8 mouse cellular contexts compared by ENCODE assay signal in the genomic region with DNA sequence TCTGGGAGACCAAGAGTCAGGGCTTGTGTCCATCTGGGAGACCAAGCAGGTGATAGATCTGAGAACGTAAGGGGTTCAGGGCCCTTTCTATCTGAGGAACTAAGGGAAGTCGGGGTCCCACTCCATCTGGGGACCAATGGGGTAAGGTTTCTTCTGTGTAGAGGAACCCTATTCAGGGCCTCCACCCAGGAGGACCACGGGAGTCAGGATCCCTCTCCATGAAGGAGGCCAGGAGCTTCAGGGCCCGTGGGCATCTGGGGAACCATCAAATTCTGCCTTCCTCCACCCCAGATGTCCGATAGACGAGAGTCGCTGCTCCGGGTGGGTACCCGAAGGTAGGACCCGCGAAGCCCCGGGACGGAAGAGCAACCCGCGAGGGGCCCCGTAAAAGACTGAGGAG. TPM values are rescaled to one million over a fixed set of nuclear protein-coding genes. Genes with fewer than 3 reads are reported as not detected.
A peak's percentile ranks its signal among the peaks of the same experiment; 100 is the strongest.
DNase-seq lines count a peak whose midpoint lies in the region; ATAC-seq lines count a peak whose summit lies in the region.

No protein-coding gene starts in this region.

- H3K27me3 ChIP-seq in neural tube, embryonic 11.5 days (ENCODE audit: control insufficient read depth, insufficient read depth, low read length) = no peaks in the 10 kb centered on the region
- H3K27me3 ChIP-seq in hindbrain, embryonic 13.5 days = peaks cover 20% of the 10 kb centered on the region

- DNase-seq in cerebellum, postnatal 4 days (ENCODE audit: low spot score in 2 of 2) = no peak
- DNase-seq in neural tube, embryonic 11.5 days (ENCODE audit: low spot score) = no peak
- no peak for DNase-seq in neural tube, embryonic 10.5 days (ENCODE audit: extremely low spot score, low spot score)
- DNase-seq in left cerebral cortex, adult 11 months (ENCODE audit: low spot score) = no peak
- DNase-seq in right cerebral cortex, postnatal 25 days = no peak

- H3K36me3 ChIP-seq in neural tube, embryonic 11.5 days (ENCODE audit: control insufficient read depth, insufficient read depth, low read length) = no peaks in the 10 kb centered on the region
- no peaks in the 10 kb centered on the region for H3K36me3 ChIP-seq in hindbrain, embryonic 13.5 days

- peak overlapping the region; percentile 75 for H3K27ac ChIP-seq in neural tube, embryonic 11.5 days (ENCODE audit: low read depth, low read length)
- peak overlapping the region; percentile 89 for H3K27ac ChIP-seq in hindbrain, embryonic 13.5 days

- peak overlapping the region; percentile 85 for H3K4me2 ChIP-seq in neural tube, embryonic 11.5 days (ENCODE audit: low read depth)
- peak overlapping the region; percentile 87 for H3K4me2 ChIP-seq in hindbrain, embryonic 13.5 days

- H3K9me3 ChIP-seq in neural tube, embryonic 11.5 days (ENCODE audit: control insufficient read depth, low read length) = no peaks in the 10 kb centered on the region
- no peaks in the 10 kb centered on the region for H3K9me3 ChIP-seq in hindbrain, embryonic 13.5 days

- H3K4me1 ChIP-seq in neural tube, embryonic 11.5 days (ENCODE audit: control insufficient read depth, insufficient read depth, low read length) = peaks cover 11% of the 10 kb centered on the region
- H3K4me1 ChIP-seq in hindbrain, embryonic 13.5 days (replicated peaks) = peaks cover 44% of the 10 kb centered on the region

- WGBS in neural tube, embryonic 11.5 days = 1% methylated on average over 16 of the region's 16 CpGs
- 2% methylated on average over 16 of the region's 16 CpGs for WGBS in hindbrain, embryonic 13.5 days

- peak overlapping the region; percentile 88 for H3K9ac ChIP-seq in neural tube, embryonic 11.5 days (ENCODE audit: low read length)
- peak overlapping the region; percentile 96 for H3K9ac ChIP-seq in hindbrain, embryonic 13.5 days

- peak overlapping the region; percentile 82 for H3K4me3 ChIP-seq in neural tube, embryonic 11.5 days (ENCODE audit: low read depth, low read length)
- H3K4me3 ChIP-seq in hindbrain, embryonic 13.5 days = peak overlapping the region; percentile 92

- ATAC-seq in cerebellum, adult (ENCODE audit: insufficient number of reproducible peaks, low FRiP score, low TSS enrichment) = peak; percentile 28; the same call in 1 of the 2 replicates
- ATAC-seq in neural tube, embryonic 11.5 days (ENCODE audit: insufficient read depth, low FRiP score, low TSS enrichment) = peak; percentile 60
- peak; percentile 71 for ATAC-seq in hindbrain, embryonic 13.5 days (ENCODE audit: low FRiP score)
- peak; percentile 16; the same call in 1 of the 2 replicates for ATAC-seq in megakaryocyte-erythroid progenitor cell, adult 5-6 weeks (replicated peaks; ENCODE audit: low FRiP score, low TSS enrichment, poor library complexity, severe bottlenecking)

RNA-seq across cellular contexts. Expression of a gene that starts 16.5 kb away (rescaled TPM):
- polyA plus RNA-seq in neural tube, embryonic 11.5 days (2014; fragmentation: Nextera tagmentation; extraction: Ambion mirVana) = 70.1 and 74.9 TPM in 2 replicates
- 70.1 and 72.9 TPM in 2 replicates for polyA plus RNA-seq in hindbrain, embryonic 13.5 days (2015; fragmentation: Nextera tagmentation; extraction: Ambion mirVana)
- total RNA-seq in megakaryocyte-erythroid progenitor cell, adult 5-6 weeks (2014; fragmentation: Nextera tagmentation) = 24.6 and 41.1 TPM in 2 replicates
- 25.2 and 27.0 TPM in 2 replicates for total RNA-seq in megakaryocyte-erythroid progenitor cell, adult 5-6 weeks (2017)

RNA-seq across cellular contexts. Expression of a gene that starts 47.7 kb away (rescaled TPM):
- 10.4 and 13.7 TPM in 2 replicates for polyA plus RNA-seq in neural tube, embryonic 11.5 days (2014; fragmentation: Nextera tagmentation; extraction: Ambion mirVana)
- polyA plus RNA-seq in hindbrain, embryonic 13.5 days (2015; fragmentation: Nextera tagmentation; extraction: Ambion mirVana) = 22.5 and 24.5 TPM in 2 replicates
- not detected in 2 replicates for total RNA-seq in megakaryocyte-erythroid progenitor cell, adult 5-6 weeks (2014; fragmentation: Nextera tagmentation)
- total RNA-seq in megakaryocyte-erythroid progenitor cell, adult 5-6 weeks (2017) = 0.05 TPM in 1 of 2 replicates, not detected in the other

Comparison
In these comparisons a context has a peak if more than half of its experiments do, and no peak if none do; other contexts are left out.
1. ATAC-seq: peak in every context shown above with its lines; median percentile 71 in hindbrain, embryonic 13.5 days; 60 in neural tube, embryonic 11.5 days; 28 in cerebellum, adult; 16 in megakaryocyte-erythroid progenitor cell, adult 5-6 weeks.